Mouse (Mus musculus): ENCODE results near the gene Tmbim7. TPM values are rescaled to one million over a fixed set of nuclear protein-coding genes. Genes with fewer than 3 reads are reported as not detected.

Gene Tmbim7
- polyA plus RNA-seq, 1 experiment from 2014 or later: not detected

- Histone ChIP-seq H3K4me2 (no peak overlapping the region), H3K9me3 (replicated peaks) (no peaks in the 10 kb centered on the region), H3K27ac (no peak overlapping the region), H3K9ac (no peak overlapping the region), H3K27me3 (no peaks in the 10 kb centered on the region), H3K4me3 (no peak overlapping the region), H3K4me1 (replicated peaks) (peaks cover 3% of the 10 kb centered on the region; the same call in 1 of the 2 replicates), H3K36me3 (peaks cover 24% of the 10 kb centered on the region; the same call in 1 of the 2 replicates)
- no peak for ATAC-seq (replicated peaks; ENCODE audit: insufficient number of reproducible peaks, insufficient read depth, low FRiP score, low read depth)
- 88% methylated on average over 2 of the region's 2 CpGs for whole genome bisulfite sequencing
Measured at GRCm38 (mm10) chr5:3723415-3723814, 72.4 kb downstream of the Tmbim7 start.

- 85% methylated on average over 1 of the region's 1 CpGs for WGBS
- Histone ChIP-seq H3K36me3 (peaks cover 11% of the 10 kb centered on the region; the same call in 1 of the 2 replicates), H3K27me3 (no peaks in the 10 kb centered on the region), H3K4me3 (no peak overlapping the region), H3K4me2 (no peak overlapping the region), H3K27ac (no peak overlapping the region), H3K9me3 (replicated peaks) (no peaks in the 10 kb centered on the region), H3K4me1 (replicated peaks) (peaks cover 3% of the 10 kb centered on the region; the same call in 1 of the 2 replicates), H3K9ac (no peak overlapping the region)
- ATAC-seq (replicated peaks; ENCODE audit: insufficient number of reproducible peaks, insufficient read depth, low FRiP score, low read depth): no peak
Measured at GRCm38 (mm10) chr5:3725491-3725890, 74.5 kb downstream of the Tmbim7 start.

GRCm38 (mm10) chr5:3728820-3729219 is 77.8 kb downstream of the Tmbim7 start:
- Histone ChIP-seq H3K4me3 (no peak overlapping the region), H3K9me3 (replicated peaks) (no peaks in the 10 kb centered on the region), H3K9ac (no peak overlapping the region), H3K4me1 (replicated peaks) (no peaks in the 10 kb centered on the region), H3K27ac (no peak overlapping the region), H3K4me2 (no peak overlapping the region), H3K36me3 (peaks cover 10% of the 10 kb centered on the region; the same call in 1 of the 2 replicates), H3K27me3 (no peaks in the 10 kb centered on the region)
- 58% methylated on average over 5 of the region's 5 CpGs for WGBS
- ATAC-seq (replicated peaks; ENCODE audit: insufficient number of reproducible peaks, insufficient read depth, low FRiP score, low read depth): no peak

Small RNA genes within 50 kb of the gene (microRNA-seq; reads per million reads assigned to microRNA genes)
- gene Gm22926 (not detected), gene Gm26238 (not detected)

Other genes starting within 250 kb of the Tmbim7 start
- 15.0 and 16.8 TPM in 2 replicates for gene Fam133b, start 107.3 kb upstream of the Tmbim7 start, polyA plus RNA-seq (2015; fragmentation: Nextera tagmentation; extraction: Ambion mirVana)
- 1.6 and 2.4 TPM in 2 replicates for gene 1700109H08Rik, start 79.6 kb upstream of the Tmbim7 start, polyA plus RNA-seq (2015; fragmentation: Nextera tagmentation; extraction: Ambion mirVana)
- gene Pex1, start 55.1 kb upstream of the Tmbim7 start, polyA plus RNA-seq (2015; fragmentation: Nextera tagmentation; extraction: Ambion mirVana): 10.1 and 11.3 TPM in 2 replicates
- 7.6 and 9.4 TPM in 2 replicates for gene Rbm48, start 54.6 kb upstream of the Tmbim7 start, polyA plus RNA-seq (2015; fragmentation: Nextera tagmentation; extraction: Ambion mirVana)
- 50.9 and 57.6 TPM in 2 replicates for gene Gatad1, start 6.0 kb downstream of the Tmbim7 start, polyA plus RNA-seq (2015; fragmentation: Nextera tagmentation; extraction: Ambion mirVana)
- gene Ankib1, start 151.7 kb downstream of the Tmbim7 start, polyA plus RNA-seq (2015; fragmentation: Nextera tagmentation; extraction: Ambion mirVana): 5.0 and 6.8 TPM in 2 replicates
- 34.9 and 35.8 TPM in 2 replicates for gene Krit1, start 152.0 kb downstream of the Tmbim7 start, polyA plus RNA-seq (2015; fragmentation: Nextera tagmentation; extraction: Ambion mirVana)
- gene Lrrd1, start 194.0 kb downstream of the Tmbim7 start, polyA plus RNA-seq (2015; fragmentation: Nextera tagmentation; extraction: Ambion mirVana): 0.14 and 0.21 TPM in 2 replicates
- gene Mterf1a, start 242.8 kb downstream of the Tmbim7 start, polyA plus RNA-seq (2015; fragmentation: Nextera tagmentation; extraction: Ambion mirVana): 4.6 and 4.8 TPM in 2 replicates

All from heart, embryonic 15.5 days (tissue).